Mouse (Mus musculus): ENCODE results near the gene Pacs1. TPM values are rescaled to one million over a fixed set of nuclear protein-coding genes. Genes with fewer than 3 reads are reported as not detected.

Pacs1 gene
- polyA plus RNA-seq, 1 experiment from 2014 or later = 4.6 TPM

DNA sequence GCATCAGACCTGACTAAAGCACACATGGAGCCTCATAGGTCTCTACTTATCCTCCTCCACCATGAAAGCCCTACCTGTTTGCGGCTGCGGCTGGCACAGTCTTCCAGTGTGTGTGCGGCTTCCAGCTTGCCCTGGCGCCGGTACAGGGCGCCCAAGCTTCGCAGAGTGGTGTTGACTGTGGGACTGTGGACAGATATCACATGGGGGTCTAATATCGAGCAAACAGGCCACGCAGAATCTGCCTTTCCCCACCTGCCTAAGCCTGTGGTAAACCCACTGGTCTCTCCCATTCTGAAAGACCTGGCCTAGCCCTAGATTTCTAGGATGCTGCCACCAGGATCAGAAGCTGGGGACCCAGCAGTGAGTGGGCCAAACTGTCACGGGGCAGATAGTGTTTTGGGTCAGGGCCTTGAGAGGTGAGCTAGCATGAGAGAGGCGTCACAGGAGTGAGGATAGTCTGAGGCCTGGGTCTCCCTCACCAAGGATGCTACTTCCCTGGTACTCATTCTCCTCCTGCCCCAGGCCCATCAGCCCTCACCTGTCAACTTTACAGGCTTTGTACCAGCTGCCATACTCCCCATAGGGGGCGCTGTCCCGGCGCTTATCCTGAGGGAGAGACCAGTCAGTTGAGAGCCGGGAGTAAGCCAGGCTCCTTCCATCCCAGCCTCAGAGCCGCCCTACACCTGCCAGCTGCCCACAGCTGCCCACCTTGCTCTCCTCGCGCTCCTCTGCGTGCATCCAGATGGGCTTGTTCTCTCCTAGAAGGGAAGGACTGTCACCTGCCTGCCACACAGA is 163.1 kb downstream of the Pacs1 start:
- 0 out of 2 replicates have a peak overlapping the region, but pooled peaks have one; percentile 18 for H3K27ac ChIP-seq (replicated peaks)
- DNase-seq (ENCODE audit: low spot score) = peak; percentile 66
- TF ChIP-seq CTCF (IDR thresholded peaks at IDR 0.05; ENCODE audit: low read depth) (peak; percentile 66), EP300 (optimal IDR thresholded peaks at IDR 0.05) (no peak)
- H3K36me3 ChIP-seq (ENCODE audit: control insufficient read depth, insufficient read depth, low read length) = peaks cover 17% of the 10 kb centered on the region
- no peak overlapping the region for H3K4me3 ChIP-seq (ENCODE audit: low read depth, low read length)
- 71% methylated on average over 19 of the region's 19 CpGs for WGBS
- no peak overlapping the region for H3K4me2 ChIP-seq (replicated peaks; ENCODE audit: low read depth)
- no peaks in the 10 kb centered on the region for H3K27me3 ChIP-seq (ENCODE audit: control insufficient read depth, insufficient read depth, low read length)
- no peaks in the 10 kb centered on the region for H3K9me3 ChIP-seq (ENCODE audit: control insufficient read depth, low read length)
- H3K9ac ChIP-seq (ENCODE audit: low read length) = no peak overlapping the region
- H3K4me1 ChIP-seq (replicated peaks; ENCODE audit: control insufficient read depth, insufficient read depth) = no peaks in the 10 kb centered on the region
- no peak for ATAC-seq (ENCODE audit: low FRiP score, low TSS enrichment)

DNA sequence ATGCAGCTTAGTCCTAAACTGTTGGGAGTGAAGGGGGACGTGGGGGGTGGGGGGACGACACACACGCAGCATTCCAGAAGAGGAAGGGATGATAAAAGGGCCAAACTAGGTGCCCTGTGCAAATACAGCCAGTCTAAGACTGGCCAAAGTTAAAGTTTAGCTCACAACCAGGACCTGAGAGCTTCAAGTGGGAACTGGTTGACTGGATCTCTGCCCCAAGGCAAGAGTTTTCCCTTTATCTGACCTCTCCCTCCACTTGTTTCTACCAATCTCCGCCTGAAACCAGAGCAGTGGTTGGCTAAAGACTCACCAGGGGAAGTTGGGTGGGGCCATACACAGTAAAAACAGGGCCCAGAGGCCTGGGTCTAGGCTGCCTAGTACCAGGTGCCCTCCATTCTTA is 164.2 kb downstream of the Pacs1 start:
- Histone ChIP-seq H3K9ac (ENCODE audit: low read length) (no peak overlapping the region), H3K9me3 (ENCODE audit: control insufficient read depth, low read length) (no peaks in the 10 kb centered on the region), H3K36me3 (ENCODE audit: control insufficient read depth, insufficient read depth, low read length) (peaks cover 25% of the 10 kb centered on the region), H3K4me1 (replicated peaks; ENCODE audit: control insufficient read depth, insufficient read depth) (no peaks in the 10 kb centered on the region), H3K27ac (replicated peaks) (peak overlapping the region; percentile 13; the same call in 1 of the 2 replicates), H3K4me2 (replicated peaks; ENCODE audit: low read depth) (no peak overlapping the region), H3K4me3 (ENCODE audit: low read depth, low read length) (no peak overlapping the region), H3K27me3 (ENCODE audit: control insufficient read depth, insufficient read depth, low read length) (no peaks in the 10 kb centered on the region)
- WGBS = 41% methylated on average over 4 of the region's 4 CpGs
- peak; percentile 11; the same call in 1 of the 2 replicates for ATAC-seq (ENCODE audit: low FRiP score, low TSS enrichment)
- TF ChIP-seq CTCF (IDR thresholded peaks at IDR 0.05; ENCODE audit: low read depth) = no peak
- no peak for TF ChIP-seq EP300 (optimal IDR thresholded peaks at IDR 0.05)
- DNase-seq (ENCODE audit: low spot score) = peak; percentile 20

DNA sequence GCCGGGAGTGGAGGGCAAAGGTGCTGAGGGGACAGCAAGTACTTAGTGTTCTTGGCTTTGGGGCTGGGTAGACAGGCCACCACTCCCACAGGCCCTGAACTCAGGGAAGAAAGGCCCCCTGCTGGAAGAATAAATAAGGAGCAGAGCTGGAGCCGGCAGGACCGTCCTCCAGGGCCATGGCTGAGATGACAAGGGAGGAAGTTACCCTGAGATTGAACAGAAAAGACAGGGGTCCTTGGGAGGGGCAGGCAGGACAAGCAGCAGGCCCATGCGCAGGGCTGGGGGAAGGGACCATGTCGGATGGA is 164.7 kb downstream of the Pacs1 start:
- H3K4me3 ChIP-seq (ENCODE audit: low read depth, low read length) = no peak overlapping the region
- 23% methylated on average over 5 of the region's 5 CpGs for WGBS
- H3K4me2 ChIP-seq (replicated peaks; ENCODE audit: low read depth) = no peak overlapping the region
- H3K9me3 ChIP-seq (ENCODE audit: control insufficient read depth, low read length) = no peaks in the 10 kb centered on the region
- DNase-seq (ENCODE audit: low spot score) (peak; percentile 61), ATAC-seq (ENCODE audit: low FRiP score, low TSS enrichment) (peak; percentile 38; the same call in 1 of the 2 replicates)
- H3K36me3 ChIP-seq (ENCODE audit: control insufficient read depth, insufficient read depth, low read length) = peaks cover 24% of the 10 kb centered on the region
- H3K9ac ChIP-seq (ENCODE audit: low read length) = no peak overlapping the region
- TF ChIP-seq CTCF (IDR thresholded peaks at IDR 0.05; ENCODE audit: low read depth) (peak; percentile 73), EP300 (optimal IDR thresholded peaks at IDR 0.05) (no peak)
- peak overlapping the region; percentile 13; the same call in 1 of the 2 replicates for H3K27ac ChIP-seq (replicated peaks)
- H3K27me3 ChIP-seq (ENCODE audit: control insufficient read depth, insufficient read depth, low read length) = no peaks in the 10 kb centered on the region
- H3K4me1 ChIP-seq (replicated peaks; ENCODE audit: control insufficient read depth, insufficient read depth) = no peaks in the 10 kb centered on the region

- TF ChIP-seq EP300 (optimal IDR thresholded peaks at IDR 0.05) = no peak
- TF ChIP-seq CTCF (IDR thresholded peaks at IDR 0.05; ENCODE audit: low read depth) = no peak
These were observed 165.2 kb downstream of the Pacs1 start for GRCm38 (mm10) chr19:5107556-5108270.

DNA sequence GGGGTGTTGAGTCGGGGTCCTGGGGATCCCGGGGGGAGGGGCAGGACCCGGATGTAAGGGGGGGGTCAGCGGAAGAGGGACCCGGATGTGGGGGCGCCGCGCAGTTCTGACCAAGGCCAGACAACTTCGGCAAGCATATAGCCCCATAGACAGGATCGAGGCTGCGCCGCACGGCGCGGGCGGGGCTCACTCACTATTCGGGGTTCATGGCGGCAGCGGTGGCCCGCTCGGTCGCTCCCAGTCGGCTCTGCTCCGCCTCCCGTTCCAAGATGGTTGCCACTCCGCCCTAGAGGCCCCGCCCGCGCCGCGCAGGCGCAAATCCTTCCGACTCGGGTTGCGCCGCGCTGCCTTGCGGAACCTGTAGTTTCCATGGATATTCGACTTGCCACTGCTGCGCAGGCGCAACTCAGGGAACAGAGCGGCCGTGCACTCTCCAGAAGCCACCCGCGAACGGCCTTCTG is 166.2 kb downstream of the Pacs1 start, which contains the start of gene Rab1b:
Rab1b (minus strand) TSS at position 342 of the 461 bp plus-strand sequence.
- peak; percentile 98 for DNase-seq (ENCODE audit: low spot score)
- under 1% methylated on average over 46 of the region's 46 CpGs for whole genome bisulfite sequencing

More at GRCm38 (mm10) chr19:5107556-5108270, 165.2 kb downstream of the Pacs1 start:
- no peak overlapping the region for H3K4me2 ChIP-seq (replicated peaks; ENCODE audit: low read depth)
- H3K9ac ChIP-seq (ENCODE audit: low read length) = no peak overlapping the region
- peaks cover 27% of the 10 kb centered on the region for H3K36me3 ChIP-seq (ENCODE audit: control insufficient read depth, insufficient read depth, low read length)
- no peaks in the 10 kb centered on the region for H3K4me1 ChIP-seq (replicated peaks; ENCODE audit: control insufficient read depth, insufficient read depth)
- no peaks in the 10 kb centered on the region for H3K27me3 ChIP-seq (ENCODE audit: control insufficient read depth, insufficient read depth, low read length)
- no peak for DNase-seq (ENCODE audit: low spot score)
- ATAC-seq (ENCODE audit: low FRiP score, low TSS enrichment) = no peak
- no peaks in the 10 kb centered on the region for H3K9me3 ChIP-seq (ENCODE audit: control insufficient read depth, low read length)
- H3K4me3 ChIP-seq (ENCODE audit: low read depth, low read length) = no peak overlapping the region
- H3K27ac ChIP-seq (replicated peaks) = no peak overlapping the region
- WGBS = 69% methylated on average over 18 of the region's 18 CpGs

More for the DNA sequence above, 166.2 kb downstream of the Pacs1 start, which contains the start of gene Rab1b:
- Histone ChIP-seq H3K4me1 (replicated peaks; ENCODE audit: control insufficient read depth, insufficient read depth) (no peaks in the 10 kb centered on the region), H3K9me3 (ENCODE audit: control insufficient read depth, low read length) (no peaks in the 10 kb centered on the region), H3K36me3 (ENCODE audit: control insufficient read depth, insufficient read depth, low read length) (peaks cover 29% of the 10 kb centered on the region), H3K4me2 (replicated peaks; ENCODE audit: low read depth) (peak within 1 kb of the TSS; percentile 90), H3K4me3 (ENCODE audit: low read depth, low read length) (peak within 1 kb of the TSS; percentile 79), H3K27me3 (ENCODE audit: control insufficient read depth, insufficient read depth, low read length) (no peaks in the 10 kb centered on the region), H3K27ac (replicated peaks) (peak within 1 kb of the TSS; percentile 95), H3K9ac (ENCODE audit: low read length) (peak within 1 kb of the TSS; percentile 92)
- ATAC-seq (ENCODE audit: low FRiP score, low TSS enrichment) = peak; percentile 91
- TF ChIP-seq EP300 (optimal IDR thresholded peaks at IDR 0.05) (no peak), CTCF (IDR thresholded peaks at IDR 0.05; ENCODE audit: low read depth) (no peak; the same call in 1 of the 2 replicates)
